Mouse (Mus musculus) cerebellum, postnatal 4 days (tissue): ENCODE data around the gene Tpst1.
"Not testable (repeated sequence)": the region's sequence is repeated elsewhere in the genome, so short reads cannot be mapped to it uniquely, and the experiment has no call there.

Source experiments
- DNase-seq, 2 experiments: peaks; one replicate each; pipeline ENCODE4 v3.0.0; 2022; ENCODE audit warnings: low spot score in 2 of 2, mixed read lengths in 1 of 2

Gene Tpst1

GRCm38 (mm10) chr5:130073026-130073425, at the start of gene Tpst1:
Gene Tpst1 (plus strand): TSS chr5:130073326.
- DNase-seq = no peak

DNA sequence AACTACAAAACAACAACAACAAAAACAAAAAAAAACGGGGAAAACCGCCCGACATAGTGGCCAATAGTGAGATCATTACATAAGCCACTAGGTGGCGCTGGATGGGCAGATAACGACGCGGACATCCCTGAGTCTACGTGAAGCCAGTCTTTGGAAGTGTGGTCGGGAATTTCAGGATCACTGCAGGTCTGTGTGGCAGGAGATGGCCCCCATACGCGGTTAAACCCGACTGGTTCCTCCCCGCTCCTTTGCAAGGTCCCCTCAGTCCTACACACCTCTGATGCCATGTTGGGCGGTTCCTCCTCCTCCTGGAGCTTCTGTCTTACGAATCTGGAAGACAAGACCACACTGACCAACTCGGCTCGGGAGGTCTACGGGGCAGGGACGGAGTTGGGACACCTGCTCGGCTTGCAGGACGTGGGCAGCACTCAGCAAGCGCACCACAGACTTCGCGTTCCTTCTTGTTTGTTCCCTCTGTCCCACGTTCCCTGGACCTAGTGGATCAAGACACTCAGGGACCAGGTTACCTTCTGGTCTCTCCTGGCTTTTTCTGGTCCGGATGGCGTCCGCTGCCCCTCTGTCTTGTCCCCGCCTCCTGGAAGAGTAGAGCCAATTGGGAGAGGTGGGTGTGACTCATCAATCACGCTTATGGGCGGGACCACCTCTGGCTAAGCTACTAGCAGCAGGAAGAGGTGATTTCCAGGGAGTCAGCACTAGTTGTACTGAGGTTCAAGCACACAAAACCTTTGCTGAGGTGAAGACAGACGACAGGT, 49.2 kb upstream of the Tpst1 start:
- DNase-seq = peak in 1 of 2 experiments; percentile 69

- DNase-seq = no peak
These were observed 46.0 kb upstream of the Tpst1 start for GRCm38 (mm10) chr5:130027134-130027533.

GRCm38 (mm10) chr5:130027696-130028095, 45.4 kb upstream of the Tpst1 start:
- no peak for DNase-seq

- peak; percentile 52 to 78 for DNase-seq
These were observed 43.8 kb upstream of the Tpst1 start, which contains the start of the genes Asl and Crcp for GRCm38 (mm10) chr5:130029142-130029897. Gene Asl (minus strand): TSS chr5:130029247. Gene Crcp (plus strand): TSS chr5:130029290.

DNA sequence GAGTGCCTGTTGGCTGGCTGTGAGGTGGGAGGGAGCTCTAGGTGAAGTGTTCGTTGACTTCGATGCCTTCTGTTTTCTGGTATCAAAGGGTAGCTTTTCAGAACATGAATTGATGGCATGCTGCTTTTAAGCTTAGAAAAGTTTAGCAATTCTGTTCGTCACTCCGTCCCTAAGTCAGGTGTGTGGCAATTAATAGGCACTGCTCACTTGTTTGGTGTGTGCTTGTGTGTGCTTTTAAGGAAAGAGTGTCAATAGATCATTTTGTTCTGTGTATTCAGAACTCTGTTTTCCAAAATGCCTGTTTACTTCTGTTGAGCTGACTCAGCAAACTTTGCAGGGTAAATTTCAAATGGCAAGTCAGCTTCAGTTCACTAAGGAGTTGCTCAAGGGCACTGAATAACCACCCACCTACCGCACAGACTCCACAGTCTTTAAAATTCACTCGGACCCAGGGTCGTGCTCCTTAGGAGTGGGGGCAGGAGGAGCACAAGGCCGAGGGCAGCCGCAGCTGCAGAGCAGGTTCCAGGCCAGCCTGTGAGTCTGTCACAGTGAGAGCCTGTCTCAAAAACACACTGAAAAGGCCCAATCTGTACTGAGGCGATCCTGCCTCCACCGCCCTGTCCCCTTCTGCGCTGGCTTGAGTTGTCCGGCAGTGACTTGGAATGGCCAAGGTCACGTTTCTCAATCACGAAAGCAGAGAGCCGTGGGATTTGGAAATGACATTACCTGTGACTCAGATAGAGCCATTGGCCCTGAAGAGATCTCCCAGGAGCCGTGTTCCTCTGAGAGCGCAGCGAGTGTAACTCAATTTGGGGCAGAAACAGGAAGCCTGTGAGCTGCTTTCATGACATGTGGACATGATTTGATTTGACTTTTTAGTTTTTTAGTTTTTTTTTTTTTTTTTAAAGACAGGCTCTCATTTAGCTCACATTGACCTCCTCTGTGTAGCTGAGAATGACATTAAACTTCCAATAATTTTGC, 41.4 kb upstream of the Tpst1 start:
- DNase-seq = no peak

GRCm38 (mm10) chr5:130033869-130034268, 39.3 kb upstream of the Tpst1 start:
- DNase-seq = no peak

DNA sequence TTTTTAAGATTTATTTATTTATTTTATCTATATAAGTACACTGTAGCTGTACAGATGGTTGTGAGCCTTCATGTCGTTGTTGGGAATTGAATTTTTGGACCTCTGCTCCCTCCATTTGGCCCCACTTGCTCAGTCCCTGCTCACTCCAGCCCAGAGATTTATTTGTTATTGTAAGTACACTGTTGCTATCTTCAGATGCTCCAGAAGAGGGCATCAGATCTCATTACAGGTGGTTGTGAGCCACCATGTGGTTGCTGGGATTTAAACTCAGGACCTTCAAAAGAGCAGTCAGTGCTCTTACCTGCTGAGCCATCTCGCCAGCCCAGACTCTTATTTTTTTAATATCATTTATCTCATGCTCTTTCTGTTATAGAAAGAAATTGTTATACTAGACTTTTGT, 36.8 kb upstream of the Tpst1 start:
- DNase-seq = not testable (repeated sequence)

DNA sequence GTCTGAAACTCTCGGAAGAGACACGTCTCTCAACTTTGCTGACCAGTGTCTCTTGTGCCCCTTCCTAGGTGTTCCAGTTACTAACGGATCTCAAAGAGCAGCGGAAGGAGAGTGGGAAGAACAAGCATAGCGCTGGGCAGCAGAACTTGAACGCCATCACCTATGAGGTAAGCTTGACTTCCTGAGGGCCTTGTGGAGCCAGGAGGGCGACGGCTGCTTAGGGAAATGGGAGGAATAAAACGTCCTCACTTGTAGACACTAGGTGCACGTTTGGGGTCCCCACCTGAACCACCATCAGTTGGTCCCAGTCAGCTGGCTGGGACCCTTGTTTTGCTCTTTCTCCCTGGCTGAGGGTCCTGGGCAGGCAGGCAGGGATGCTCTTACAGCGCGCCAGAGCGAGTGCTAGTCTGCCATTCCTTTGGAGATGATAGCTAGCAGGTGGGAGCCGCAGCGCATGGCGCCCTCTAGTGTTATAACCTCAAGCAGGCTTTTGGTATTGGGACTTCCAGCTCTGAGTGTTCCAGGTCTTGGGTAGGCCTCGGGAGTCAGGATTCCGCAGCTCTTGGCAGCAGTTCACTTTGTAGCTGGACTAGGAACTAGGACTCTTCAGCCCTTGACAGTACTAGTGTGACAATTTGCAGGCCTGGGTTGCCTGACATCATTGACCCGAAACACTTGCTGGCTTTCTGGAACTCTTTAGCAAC, 35.2 kb upstream of the Tpst1 start:
- DNase-seq = peak in 1 of 2 experiments; percentile 51

- DNase-seq = no peak
These were observed 32.3 kb upstream of the Tpst1 start for GRCm38 (mm10) chr5:130040797-130041196.

GRCm38 (mm10) chr5:130041262-130041661, 31.9 kb upstream of the Tpst1 start:
- no peak for DNase-seq

DNA sequence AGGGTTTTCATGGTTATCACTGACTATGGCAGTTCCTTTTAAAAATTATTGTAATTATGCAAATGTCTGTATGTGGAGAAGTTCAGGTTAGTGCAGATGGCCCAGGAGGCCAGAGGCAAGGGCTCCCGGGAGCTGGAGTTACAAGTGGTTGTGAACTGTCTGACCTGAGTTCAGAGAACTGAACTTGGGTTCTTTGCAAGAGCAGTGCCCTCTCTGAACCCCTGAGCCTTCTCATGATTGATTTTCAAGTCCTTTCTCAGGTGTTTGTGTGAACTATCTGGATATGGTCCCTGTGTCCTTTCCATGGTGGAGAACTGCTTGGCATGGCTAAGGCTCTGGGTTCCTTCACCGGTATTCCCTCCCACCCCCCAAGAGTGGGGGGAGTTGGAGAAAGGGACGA, 29.4 kb upstream of the Tpst1 start:
- no peak for DNase-seq

DNA sequence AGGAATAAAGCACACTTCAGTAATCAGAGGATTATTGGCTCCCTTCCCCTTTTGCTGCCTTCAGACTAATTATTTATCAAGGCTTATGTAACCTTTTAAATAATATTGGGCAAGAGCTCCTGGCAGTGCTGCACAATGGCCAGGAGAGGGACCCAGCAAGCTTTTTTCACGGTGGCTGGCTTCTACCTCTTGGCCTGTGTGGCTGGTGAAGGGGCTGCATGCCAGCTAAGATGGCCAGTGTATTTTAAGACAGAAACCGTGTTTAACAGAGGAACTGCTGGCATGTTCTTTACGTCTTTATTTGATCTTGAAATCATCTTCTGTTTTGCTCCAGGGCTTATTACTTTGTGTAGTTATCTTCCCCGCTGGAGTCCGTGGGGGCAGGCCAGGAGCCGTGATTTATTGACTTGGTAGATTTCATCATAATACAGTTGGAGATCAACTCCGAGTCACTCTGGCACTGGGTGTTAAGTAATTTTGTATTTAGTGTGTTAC, 28.9 kb upstream of the Tpst1 start:
- DNase-seq = peak in 1 of 2 experiments; percentile 38

GRCm38 (mm10) chr5:130046100-130046499, 27.0 kb upstream of the Tpst1 start:
- no peak for DNase-seq

DNA sequence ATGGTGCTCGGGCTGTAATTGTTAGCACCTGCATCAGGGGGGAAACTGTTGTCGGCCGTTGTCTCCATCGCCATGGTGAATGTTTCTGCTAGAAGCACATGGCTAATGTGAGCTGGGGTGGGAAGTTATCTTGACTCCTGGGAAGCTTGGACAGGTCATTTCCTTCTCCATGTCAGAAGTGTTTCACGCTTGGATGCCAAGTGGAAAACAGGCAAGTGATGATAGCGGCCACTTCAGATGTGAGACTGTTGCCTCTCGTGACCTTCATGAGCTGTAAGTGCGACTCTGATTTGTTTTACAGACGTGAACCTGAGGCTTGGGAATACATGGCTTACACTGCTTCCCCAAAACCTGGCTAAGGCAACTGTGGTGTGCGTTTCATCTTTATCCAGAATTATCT, 26.5 kb upstream of the Tpst1 start:
- DNase-seq = no peak

DNA sequence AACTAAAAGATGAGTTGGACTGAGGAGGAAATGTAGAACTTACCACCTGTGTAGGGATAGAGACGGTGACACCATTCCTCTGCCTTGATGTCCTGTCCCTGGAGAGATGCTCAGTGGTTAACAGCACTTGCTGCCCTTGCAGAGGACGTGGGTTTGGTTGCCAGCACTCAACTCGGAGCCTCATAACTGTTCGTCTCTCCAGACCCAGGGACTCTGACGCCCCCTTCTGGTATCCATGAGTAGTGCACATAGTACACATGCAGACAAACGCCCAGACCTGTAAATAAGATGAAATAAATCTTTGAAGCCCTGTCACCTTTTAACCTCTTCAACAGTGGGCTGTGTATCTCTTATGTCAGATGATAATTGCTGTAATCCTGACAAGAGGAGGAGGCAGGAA, 26.1 kb upstream of the Tpst1 start:
- no peak for DNase-seq

GRCm38 (mm10) chr5:130048786-130049520, 24.2 kb upstream of the Tpst1 start:
- DNase-seq = no peak

DNA sequence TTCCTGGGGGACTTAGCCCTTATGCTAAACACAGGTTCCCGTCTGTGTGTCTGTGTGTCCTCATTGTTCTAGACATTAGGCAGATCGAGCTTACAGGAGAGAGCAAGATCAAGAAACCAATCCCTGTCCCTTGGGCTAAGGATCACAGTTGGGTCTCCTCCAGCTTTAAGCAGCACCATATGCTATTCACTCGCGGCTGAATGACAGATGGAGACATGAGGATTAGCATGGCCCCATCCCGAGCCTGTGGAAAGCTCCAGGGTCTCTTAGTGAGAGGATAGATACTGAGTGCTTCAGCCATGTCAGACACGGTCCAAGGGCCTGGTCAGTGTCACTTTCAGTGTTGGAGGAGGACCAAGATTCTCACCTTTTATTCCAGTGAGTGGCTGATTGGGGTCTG, 22.7 kb upstream of the Tpst1 start:
- peak in 1 of 2 experiments; percentile 23 for DNase-seq

DNA sequence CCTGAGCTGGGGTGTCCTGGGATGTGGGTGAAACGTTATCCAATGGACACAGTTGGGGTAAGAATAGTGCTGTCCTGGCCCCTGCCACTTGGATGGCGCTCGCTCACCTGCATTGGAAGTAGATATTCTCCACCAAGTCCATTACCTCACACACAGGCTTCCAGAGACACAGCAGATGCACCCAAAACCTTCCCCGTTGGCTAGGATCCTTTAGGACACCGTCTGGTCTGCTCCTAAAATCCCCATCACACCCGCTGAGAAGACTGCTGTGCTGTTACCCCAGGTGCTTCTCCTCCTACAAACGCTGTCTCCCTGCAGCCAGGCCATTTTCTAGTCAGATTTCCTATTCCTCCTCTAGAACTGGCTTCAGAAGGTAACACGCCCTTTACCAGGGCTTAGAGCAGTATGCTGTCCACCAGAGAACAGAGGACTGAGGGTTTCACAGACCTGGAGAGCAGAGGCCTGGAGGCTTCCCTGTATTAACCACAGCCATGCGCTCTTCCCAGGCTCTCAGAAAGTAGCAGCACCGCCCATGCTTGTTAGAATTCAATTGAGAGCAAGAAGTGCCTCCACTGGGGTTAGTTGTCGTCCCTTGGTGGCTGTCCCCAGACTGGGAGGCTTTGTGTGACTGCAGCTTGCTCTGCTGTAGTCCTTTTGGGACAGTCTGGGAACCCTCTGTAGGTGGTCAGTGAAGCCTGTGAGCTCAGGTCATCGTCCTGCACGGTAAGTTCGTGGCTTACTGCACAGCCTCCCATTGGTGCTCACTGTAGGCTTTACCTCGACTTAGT, 21.9 kb upstream of the Tpst1 start:
- DNase-seq = no peak
